Mouse (Mus musculus): ENCODE data around the gene Serpinb8. TPM values are rescaled to one million over a fixed set of nuclear protein-coding genes. Genes with fewer than 3 reads are reported as not detected.

Serpinb8 gene
- 1.0 and 1.1 TPM in 2 replicates for polyA plus RNA-seq (2015; fragmentation: Nextera tagmentation; extraction: Ambion mirVana)

- Histone ChIP-seq H3K4me1 (ENCODE audit: insufficient read depth, low read length) (no peaks in the 10 kb centered on the region), H3K9me3 (ENCODE audit: low read length) (no peaks in the 10 kb centered on the region), H3K4me3 (ENCODE audit: low read length) (no peak within 1 kb of the TSS), H3K27ac (ENCODE audit: low read length) (no peak within 1 kb of the TSS), H3K9ac (replicated peaks; ENCODE audit: low read length) (no peak within 1 kb of the TSS), H3K36me3 (ENCODE audit: insufficient read depth, low read length) (no peaks in the 10 kb centered on the region), H3K4me2 (replicated peaks; ENCODE audit: low read depth, low read length) (0 out of 2 replicates have a peak within 1 kb of the TSS, but pooled peaks have one; percentile 20), H3K27me3 (ENCODE audit: insufficient read depth, low read length) (no peaks in the 10 kb centered on the region)
- 50% methylated on average over 10 of the region's 10 CpGs for WGBS
- ATAC-seq (ENCODE audit: low FRiP score, low TSS enrichment), result peak; percentile 90
Measured at GRCm38 (mm10) chr1:107589691-107590470, at the start of gene Serpinb8. Gene Serpinb8, plus strand, starts transcription at chr1:107590006.

GRCm38 (mm10) chr1:107559494-107559893, 30.3 kb upstream of the Serpinb8 start:
- Histone ChIP-seq H3K27ac (ENCODE audit: low read length) (no peak overlapping the region), H3K36me3 (ENCODE audit: insufficient read depth, low read length) (no peaks in the 10 kb centered on the region), H3K9ac (replicated peaks; ENCODE audit: low read length) (no peak overlapping the region), H3K4me3 (ENCODE audit: low read length) (no peak overlapping the region), H3K9me3 (ENCODE audit: low read length) (no peaks in the 10 kb centered on the region), H3K4me1 (ENCODE audit: insufficient read depth, low read length) (no peaks in the 10 kb centered on the region), H3K27me3 (ENCODE audit: insufficient read depth, low read length) (no peaks in the 10 kb centered on the region), H3K4me2 (replicated peaks; ENCODE audit: low read depth, low read length) (no peak overlapping the region)
- no peak for ATAC-seq (ENCODE audit: low FRiP score, low TSS enrichment)
- WGBS, result 88% methylated on average over 3 of the region's 3 CpGs

- Histone ChIP-seq H3K9ac (replicated peaks; ENCODE audit: low read length) (no peak overlapping the region), H3K36me3 (ENCODE audit: insufficient read depth, low read length) (no peaks in the 10 kb centered on the region), H3K4me1 (ENCODE audit: insufficient read depth, low read length) (no peaks in the 10 kb centered on the region), H3K4me3 (ENCODE audit: low read length) (no peak overlapping the region), H3K9me3 (ENCODE audit: low read length) (no peaks in the 10 kb centered on the region), H3K27me3 (ENCODE audit: insufficient read depth, low read length) (no peaks in the 10 kb centered on the region), H3K4me2 (replicated peaks; ENCODE audit: low read depth, low read length) (no peak overlapping the region), H3K27ac (ENCODE audit: low read length) (no peak overlapping the region)
- WGBS, result 87% methylated on average over 1 of the region's 1 CpGs
- ATAC-seq (ENCODE audit: low FRiP score, low TSS enrichment), result no peak
Measured at GRCm38 (mm10) chr1:107562110-107562509, 27.7 kb upstream of the Serpinb8 start.

- no peaks in the 10 kb centered on the region for H3K27me3 ChIP-seq (ENCODE audit: insufficient read depth, low read length)
- no peaks in the 10 kb centered on the region for H3K36me3 ChIP-seq (ENCODE audit: insufficient read depth, low read length)
- no peak for ATAC-seq (ENCODE audit: low FRiP score, low TSS enrichment)
- H3K4me3 ChIP-seq (ENCODE audit: low read length), result no peak overlapping the region
- H3K27ac ChIP-seq (ENCODE audit: low read length), result no peak overlapping the region
- no peaks in the 10 kb centered on the region for H3K9me3 ChIP-seq (ENCODE audit: low read length)
- H3K4me1 ChIP-seq (ENCODE audit: insufficient read depth, low read length), result no peaks in the 10 kb centered on the region
- H3K4me2 ChIP-seq (replicated peaks; ENCODE audit: low read depth, low read length), result no peak overlapping the region
- no peak overlapping the region for H3K9ac ChIP-seq (replicated peaks; ENCODE audit: low read length)
Measured at GRCm38 (mm10) chr1:107565644-107566043, 24.2 kb upstream of the Serpinb8 start.

GRCm38 (mm10) chr1:107576094-107576493, 13.7 kb upstream of the Serpinb8 start:
- Histone ChIP-seq H3K36me3 (ENCODE audit: insufficient read depth, low read length) (no peaks in the 10 kb centered on the region), H3K9ac (replicated peaks; ENCODE audit: low read length) (no peak overlapping the region), H3K27me3 (ENCODE audit: insufficient read depth, low read length) (no peaks in the 10 kb centered on the region), H3K4me2 (replicated peaks; ENCODE audit: low read depth, low read length) (no peak overlapping the region), H3K9me3 (ENCODE audit: low read length) (no peaks in the 10 kb centered on the region), H3K27ac (ENCODE audit: low read length) (no peak overlapping the region), H3K4me3 (ENCODE audit: low read length) (no peak overlapping the region), H3K4me1 (ENCODE audit: insufficient read depth, low read length) (no peaks in the 10 kb centered on the region)
- WGBS, result 74% methylated on average over 2 of the region's 2 CpGs
- ATAC-seq (ENCODE audit: low FRiP score, low TSS enrichment), result no peak

- no peak overlapping the region for H3K27ac ChIP-seq (ENCODE audit: low read length)
- no peaks in the 10 kb centered on the region for H3K36me3 ChIP-seq (ENCODE audit: insufficient read depth, low read length)
- H3K27me3 ChIP-seq (ENCODE audit: insufficient read depth, low read length), result no peaks in the 10 kb centered on the region
- no peaks in the 10 kb centered on the region for H3K9me3 ChIP-seq (ENCODE audit: low read length)
- H3K4me1 ChIP-seq (ENCODE audit: insufficient read depth, low read length), result no peaks in the 10 kb centered on the region
- H3K4me2 ChIP-seq (replicated peaks; ENCODE audit: low read depth, low read length), result no peak overlapping the region
- ATAC-seq (ENCODE audit: low FRiP score, low TSS enrichment), result no peak
- no peak overlapping the region for H3K4me3 ChIP-seq (ENCODE audit: low read length)
- no peak overlapping the region for H3K9ac ChIP-seq (replicated peaks; ENCODE audit: low read length)
- WGBS, result 69% methylated on average over 1 of the region's 1 CpGs
Measured at GRCm38 (mm10) chr1:107577514-107577913, 12.3 kb upstream of the Serpinb8 start.

- no peak overlapping the region for H3K9ac ChIP-seq (replicated peaks; ENCODE audit: low read length)
- no peaks in the 10 kb centered on the region for H3K9me3 ChIP-seq (ENCODE audit: low read length)
- H3K4me2 ChIP-seq (replicated peaks; ENCODE audit: low read depth, low read length), result no peak overlapping the region
- no peaks in the 10 kb centered on the region for H3K27me3 ChIP-seq (ENCODE audit: insufficient read depth, low read length)
- 70% methylated on average over 1 of the region's 1 CpGs for WGBS
- H3K27ac ChIP-seq (ENCODE audit: low read length), result no peak overlapping the region
- H3K36me3 ChIP-seq (ENCODE audit: insufficient read depth, low read length), result no peaks in the 10 kb centered on the region
- ATAC-seq (ENCODE audit: low FRiP score, low TSS enrichment), result no peak
- H3K4me3 ChIP-seq (ENCODE audit: low read length), result no peak overlapping the region
- no peaks in the 10 kb centered on the region for H3K4me1 ChIP-seq (ENCODE audit: insufficient read depth, low read length)
Measured at GRCm38 (mm10) chr1:107581220-107581619, 8.6 kb upstream of the Serpinb8 start.

GRCm38 (mm10) chr1:107582900-107583299, 6.9 kb upstream of the Serpinb8 start:
- Histone ChIP-seq H3K9me3 (ENCODE audit: low read length) (no peaks in the 10 kb centered on the region), H3K36me3 (ENCODE audit: insufficient read depth, low read length) (no peaks in the 10 kb centered on the region), H3K4me3 (ENCODE audit: low read length) (no peak overlapping the region), H3K4me1 (ENCODE audit: insufficient read depth, low read length) (no peaks in the 10 kb centered on the region), H3K9ac (replicated peaks; ENCODE audit: low read length) (no peak overlapping the region), H3K4me2 (replicated peaks; ENCODE audit: low read depth, low read length) (no peak overlapping the region), H3K27me3 (ENCODE audit: insufficient read depth, low read length) (no peaks in the 10 kb centered on the region), H3K27ac (ENCODE audit: low read length) (no peak overlapping the region)
- no peak for ATAC-seq (ENCODE audit: low FRiP score, low TSS enrichment)

GRCm38 (mm10) chr1:107583958-107584376, 5.8 kb upstream of the Serpinb8 start:
- 54% methylated on average over 1 of the region's 1 CpGs for WGBS
- Histone ChIP-seq H3K4me3 (ENCODE audit: low read length) (no peak overlapping the region), H3K27ac (ENCODE audit: low read length) (no peak overlapping the region), H3K27me3 (ENCODE audit: insufficient read depth, low read length) (no peaks in the 10 kb centered on the region), H3K4me2 (replicated peaks; ENCODE audit: low read depth, low read length) (no peak overlapping the region), H3K9me3 (ENCODE audit: low read length) (no peaks in the 10 kb centered on the region), H3K4me1 (ENCODE audit: insufficient read depth, low read length) (no peaks in the 10 kb centered on the region), H3K36me3 (ENCODE audit: insufficient read depth, low read length) (no peaks in the 10 kb centered on the region), H3K9ac (replicated peaks; ENCODE audit: low read length) (no peak overlapping the region)
- no peak for ATAC-seq (ENCODE audit: low FRiP score, low TSS enrichment)

GRCm38 (mm10) chr1:107584932-107585331, 4.9 kb upstream of the Serpinb8 start:
- Histone ChIP-seq H3K27ac (ENCODE audit: low read length) (no peak overlapping the region), H3K36me3 (ENCODE audit: insufficient read depth, low read length) (no peaks in the 10 kb centered on the region), H3K9me3 (ENCODE audit: low read length) (no peaks in the 10 kb centered on the region), H3K27me3 (ENCODE audit: insufficient read depth, low read length) (no peaks in the 10 kb centered on the region), H3K9ac (replicated peaks; ENCODE audit: low read length) (no peak overlapping the region), H3K4me1 (ENCODE audit: insufficient read depth, low read length) (no peaks in the 10 kb centered on the region), H3K4me3 (ENCODE audit: low read length) (no peak overlapping the region), H3K4me2 (replicated peaks; ENCODE audit: low read depth, low read length) (no peak overlapping the region)
- 71% methylated on average over 3 of the region's 3 CpGs for WGBS
- ATAC-seq (ENCODE audit: low FRiP score, low TSS enrichment), result no peak
